Mouse (Mus musculus): Measurements from ENCODE around the gene Lyl1.

Lyl1 gene

DNA sequence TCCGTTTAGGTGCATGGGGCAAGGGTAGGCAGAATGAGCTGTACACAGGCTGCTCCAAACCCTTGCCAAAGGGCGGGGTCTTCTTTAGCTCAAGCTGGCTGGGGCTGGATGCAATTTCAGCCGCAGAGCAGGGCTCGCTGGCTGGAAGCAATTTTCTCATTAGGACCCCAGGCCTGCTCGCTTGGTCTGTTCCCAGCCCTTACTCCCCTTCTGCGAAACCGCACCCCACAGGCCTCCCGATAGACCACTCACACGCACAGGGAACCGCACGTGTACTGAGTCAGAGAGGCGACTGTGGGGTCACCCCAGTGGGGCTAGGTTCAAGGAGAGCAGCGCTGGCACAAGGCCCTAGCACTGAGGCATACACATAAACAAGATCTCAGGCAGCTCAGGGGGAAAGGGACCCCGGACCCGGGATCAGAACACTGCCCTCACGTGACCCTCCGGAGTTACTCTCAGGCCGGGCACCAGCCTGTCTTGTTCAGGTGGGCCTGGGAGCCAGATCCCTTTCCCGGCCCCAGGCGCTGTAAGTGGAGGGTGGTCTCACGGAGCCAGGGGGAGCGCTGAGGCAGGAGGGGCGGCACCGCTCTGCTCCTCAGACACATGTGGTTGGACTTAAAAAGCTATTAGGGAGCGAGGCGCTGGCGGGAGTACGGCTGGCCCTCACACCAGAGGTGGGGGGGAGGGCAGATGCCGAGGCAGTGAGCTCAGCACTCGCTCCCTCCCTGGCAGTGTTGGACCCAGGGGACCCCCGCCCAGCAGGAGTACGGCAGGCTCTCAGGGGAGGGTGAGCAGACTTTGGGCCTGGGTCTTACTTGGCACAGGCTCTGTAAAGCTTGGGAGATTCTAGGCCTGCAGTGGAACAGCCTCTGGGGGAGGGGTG lies 41.2 kb downstream of the Lyl1 start:
- no peak for ATAC-seq (ENCODE audit: low TSS enrichment)

GRCm38 (mm10) chr8:84743054-84743415 lies 41.8 kb downstream of the Lyl1 start:
- ATAC-seq (ENCODE audit: low TSS enrichment), result no peak

- peak; percentile 28; the same call in 1 of the 2 replicates for ATAC-seq (ENCODE audit: low TSS enrichment)
These were observed 42.5 kb downstream of the Lyl1 start for GRCm38 (mm10) chr8:84743517-84744420.

- no peak for ATAC-seq (ENCODE audit: low TSS enrichment)
These were observed 44.0 kb downstream of the Lyl1 start for GRCm38 (mm10) chr8:84745032-84745925.

- ATAC-seq (ENCODE audit: low TSS enrichment), result no peak
These were observed 48.3 kb downstream of the Lyl1 start for GRCm38 (mm10) chr8:84749519-84749918.

DNA sequence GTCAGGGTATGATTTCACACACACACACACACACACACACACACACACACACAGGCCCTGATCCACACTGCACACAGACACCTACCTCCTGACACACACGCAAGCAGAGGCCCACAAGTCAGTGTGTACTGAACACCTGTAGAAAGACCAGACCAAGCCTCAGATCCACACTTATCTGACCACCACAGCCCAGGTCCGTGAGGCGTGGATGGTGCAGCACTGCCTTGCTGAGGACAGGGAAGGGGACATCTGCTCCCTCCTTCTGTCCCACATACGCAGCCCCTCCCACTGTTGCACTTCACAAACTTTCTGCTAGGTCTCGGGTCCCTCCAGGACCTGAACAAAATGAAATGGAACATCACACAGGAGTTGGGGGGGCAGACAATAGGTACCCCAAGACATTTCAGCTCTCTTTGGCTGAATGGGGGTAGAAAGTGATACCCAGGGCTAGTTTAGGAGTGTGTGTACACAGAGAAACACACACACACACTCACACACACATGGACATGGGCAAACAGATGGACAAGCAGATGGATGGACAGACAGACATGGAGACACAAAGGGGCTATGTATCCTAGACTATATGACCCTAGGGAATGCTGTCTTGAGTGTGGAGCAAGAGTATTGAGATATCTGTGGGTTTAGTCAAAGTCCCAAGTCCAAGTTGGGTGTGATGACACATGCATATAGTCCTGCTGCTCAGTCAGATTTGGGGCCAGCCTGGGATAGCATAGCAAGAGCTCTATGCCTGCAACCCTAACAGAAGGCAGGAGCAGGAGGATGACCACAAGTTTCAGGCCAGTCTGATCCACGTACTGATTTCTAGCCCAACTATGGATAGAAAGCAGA lies 51.7 kb downstream of the Lyl1 start:
- no peak for ATAC-seq (ENCODE audit: low TSS enrichment)

All from frontal cortex, adult (tissue).